Mouse (Mus musculus): Measurements from ENCODE around the gene Comp.

- no peak for TF ChIP-seq EP300 (IDR thresholded peaks at IDR 0.05; ENCODE audit: low read depth)
- no peak for TF ChIP-seq CTCF (IDR thresholded peaks at IDR 0.05; ENCODE audit: low read depth)
These were observed 20.7 kb upstream of the Comp start for GRCm38 (mm10) chr8:70352657-70353151.
